Mouse (Mus musculus): ENCODE measurements at regions not wholly inside any gene's neighbourhood (a gene's known extent, or its start where the extent isn't known, plus 50 kb on each side); places are given as distances from the start of the nearest gene placed in this dataset.

GRCm38 (mm10) chr5:74925769-74926168 is 118.8 kb downstream of the Chic2 start:
- TF ChIP-seq CTCF (IDR thresholded peaks at IDR 0.05) (no peak), EP300 (IDR thresholded peaks at IDR 0.05) (no peak)
